Mouse (Mus musculus): Measurements from ENCODE around the gene Ppwd1.
"Not testable (repeated sequence)": the region's sequence is repeated elsewhere in the genome, so short reads cannot be mapped to it uniquely, and the experiment has no call there.

Ppwd1 gene

DNA sequence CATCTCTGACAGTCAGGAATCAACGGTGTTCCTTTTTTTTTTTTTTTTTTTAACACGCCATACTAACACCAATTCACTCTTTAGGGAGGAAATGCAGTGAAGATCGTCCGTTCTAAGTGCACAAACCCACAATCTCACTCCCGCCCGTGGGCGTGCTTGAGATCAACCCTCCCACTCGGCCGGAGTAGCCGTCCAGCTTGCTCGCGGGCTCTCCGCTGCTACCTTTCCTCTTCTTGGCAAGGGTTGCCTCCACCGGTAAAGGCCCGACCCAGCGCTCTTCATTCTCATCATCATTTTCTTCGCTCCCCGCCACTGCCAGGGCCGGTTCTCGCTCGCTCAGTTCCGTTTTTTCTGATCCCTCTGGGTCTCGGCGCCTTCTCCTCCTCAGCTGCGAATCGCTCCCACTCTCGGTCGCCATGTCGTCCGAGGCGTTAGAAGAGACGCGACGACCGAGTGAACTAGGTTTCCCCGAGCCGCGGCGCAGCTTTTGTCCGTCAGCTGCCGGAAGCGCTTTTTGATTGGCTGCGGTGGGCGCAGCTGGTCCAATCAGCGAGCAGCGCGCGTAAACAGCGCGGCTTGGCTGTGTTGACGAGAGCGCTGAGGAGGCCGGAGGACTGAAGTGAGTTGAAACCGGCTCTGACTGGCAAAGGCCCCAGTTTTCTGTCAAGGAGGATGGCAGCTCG, at the start of gene Ppwd1, which contains the start of gene Cenpk:
TSS of gene Ppwd1 (minus strand) at position 460 of the 683 bp plus-strand sequence.
TSS of gene Cenpk (plus strand) at position 228 of the 683 bp plus-strand sequence.
- DNase-seq = peak; percentile 96

DNA sequence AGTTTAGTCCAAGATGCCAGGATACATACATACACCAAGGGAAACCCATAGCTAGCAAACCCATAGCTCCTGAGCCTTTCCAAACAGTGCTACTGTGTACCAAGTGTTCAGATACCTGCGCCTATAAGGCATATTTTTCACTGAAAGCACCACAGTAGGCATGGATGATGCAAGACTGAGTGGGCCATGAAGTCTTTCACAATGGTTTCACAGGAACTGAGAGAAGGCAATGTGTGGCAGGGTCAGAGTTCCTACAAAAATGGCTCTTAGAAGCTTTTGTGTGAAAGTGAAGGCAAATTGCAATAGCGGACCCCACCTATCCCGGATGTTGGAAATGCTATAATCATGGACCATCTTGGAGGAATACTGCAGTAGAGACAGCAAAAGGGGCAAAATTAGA, 30.4 kb upstream of the Ppwd1 start:
- no peak for DNase-seq

DNA sequence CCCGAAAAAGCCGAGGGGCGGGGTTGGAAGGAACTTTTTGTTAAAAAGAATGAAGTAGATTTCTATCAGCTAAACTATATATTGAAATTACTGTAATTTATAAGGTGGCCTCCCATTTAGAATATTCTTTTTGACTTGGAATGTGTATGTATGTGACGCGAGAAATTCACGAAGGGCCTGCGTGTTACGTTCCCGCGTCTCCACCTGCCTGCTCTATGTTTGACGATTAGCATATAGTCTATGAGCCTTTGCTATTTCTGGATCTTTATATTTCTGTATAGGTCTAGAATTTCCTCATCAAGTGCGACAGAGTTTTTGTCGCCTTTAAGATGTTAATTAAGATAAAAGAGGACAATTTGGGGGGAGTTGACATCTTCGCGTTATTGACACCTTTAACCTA, 538 bp upstream of the Ppwd1 start:
- no peak for DNase-seq

DNA sequence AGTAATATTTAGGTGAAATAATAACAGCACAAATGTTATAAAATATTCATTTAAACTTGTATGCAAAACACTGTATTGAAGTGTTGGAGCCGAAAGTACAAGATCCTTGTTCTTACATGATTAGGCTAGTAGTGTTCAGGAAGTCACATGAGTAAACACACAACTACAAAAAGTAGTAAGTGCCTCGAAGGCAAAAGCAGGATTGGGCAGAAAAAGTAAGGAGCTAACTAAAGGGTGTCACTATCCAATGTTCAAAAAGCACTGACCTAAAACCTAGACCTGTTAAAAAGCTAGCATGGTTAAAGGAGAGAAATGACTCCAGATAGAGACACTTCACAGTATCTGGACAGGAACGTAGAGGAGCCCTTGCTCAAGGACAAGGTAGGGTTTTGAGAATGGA, 1.2 kb downstream of the Ppwd1 start:
- DNase-seq = no peak

DNA sequence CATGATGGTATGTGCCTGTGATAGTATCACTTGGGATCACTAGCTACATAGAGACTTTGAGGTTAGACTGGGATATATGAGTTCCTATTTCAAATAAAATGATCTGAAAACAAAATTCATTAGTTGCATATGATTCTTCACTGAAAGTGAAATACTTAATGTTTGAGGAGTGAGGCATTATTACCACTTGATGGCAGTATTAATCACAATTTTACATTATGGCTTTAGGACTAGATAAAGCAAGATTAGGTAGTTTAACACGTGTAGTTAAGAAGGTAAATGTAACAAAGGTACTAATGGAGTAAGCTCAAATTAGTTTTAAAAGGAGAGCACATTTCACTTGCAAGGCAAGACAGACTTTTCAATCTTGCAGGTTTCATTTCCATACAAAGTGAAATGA, 24.3 kb downstream of the Ppwd1 start:
- DNase-seq = no peak

DNA sequence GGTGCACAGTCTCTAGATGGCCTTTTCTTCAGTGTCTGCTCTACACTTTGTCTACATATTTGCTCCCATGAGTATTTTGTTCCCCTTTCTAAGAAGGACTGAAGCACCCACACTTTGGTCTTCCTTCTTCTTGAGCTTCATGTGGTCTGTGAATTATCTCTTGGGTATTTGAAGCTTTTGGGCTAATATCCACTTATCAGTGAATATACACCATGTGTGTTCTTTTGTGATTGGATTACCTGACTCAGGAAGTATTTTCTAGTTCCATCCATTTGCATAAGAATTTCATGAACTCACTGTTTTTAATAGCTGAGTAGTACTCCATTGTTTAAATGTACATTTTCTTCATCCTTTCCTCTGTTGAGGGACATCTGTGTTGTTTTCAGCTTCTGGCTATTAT, 32.8 kb downstream of the Ppwd1 start:
- not testable (repeated sequence) for DNase-seq

DNA sequence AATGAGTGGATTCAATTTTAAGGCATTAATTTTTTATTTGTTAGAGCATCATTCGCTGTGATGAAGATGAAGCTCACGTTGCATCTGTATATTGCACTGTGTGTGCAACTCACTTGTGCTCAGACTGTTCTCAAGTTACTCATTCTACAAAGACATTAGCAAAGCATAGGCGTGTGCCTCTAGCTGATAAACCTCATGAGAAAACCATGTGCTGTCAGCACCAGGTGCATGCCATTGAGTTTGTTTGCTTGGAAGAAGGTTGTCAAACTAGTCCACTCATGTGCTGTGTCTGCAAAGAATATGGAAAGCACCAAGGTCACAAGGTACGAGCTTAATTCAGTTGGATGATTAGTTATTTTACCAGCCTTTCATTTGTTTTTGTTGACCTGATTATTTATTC, 41.3 kb downstream of the Ppwd1 start:
- no peak for DNase-seq

DNA sequence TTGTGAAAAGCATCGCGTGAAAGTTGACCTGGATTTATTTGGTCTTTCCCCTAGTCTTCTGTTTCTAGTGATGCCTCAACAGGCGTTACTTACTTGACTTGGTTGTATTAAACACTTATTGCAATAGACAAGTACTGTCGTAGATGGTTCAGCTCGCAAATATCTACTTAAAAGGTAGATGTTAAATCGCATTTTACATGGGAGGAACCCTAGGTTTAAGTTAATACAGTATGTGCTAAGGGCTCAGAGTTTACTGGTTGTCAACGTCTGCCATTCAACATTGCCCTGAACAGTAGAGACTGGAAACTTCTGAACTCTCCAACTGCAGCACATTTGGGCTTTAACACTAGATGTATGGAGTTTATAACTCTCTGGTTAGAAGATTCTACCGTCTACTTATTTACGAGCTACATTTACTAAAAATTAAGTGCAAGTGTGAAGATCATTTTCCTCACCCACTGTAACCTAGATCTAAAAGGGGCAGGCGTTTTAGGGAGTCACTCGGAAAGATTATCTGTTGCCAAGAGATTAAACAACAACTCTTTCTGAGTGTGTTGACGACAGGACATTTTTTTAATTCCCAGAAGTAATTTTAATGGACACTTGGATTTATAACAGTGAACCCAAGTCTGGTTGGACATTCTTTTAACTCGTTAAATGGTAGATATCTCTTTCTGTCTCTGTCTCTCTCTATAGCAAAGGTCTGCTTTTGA, 49.3 kb downstream of the Ppwd1 start:
- no peak for DNase-seq

DNA sequence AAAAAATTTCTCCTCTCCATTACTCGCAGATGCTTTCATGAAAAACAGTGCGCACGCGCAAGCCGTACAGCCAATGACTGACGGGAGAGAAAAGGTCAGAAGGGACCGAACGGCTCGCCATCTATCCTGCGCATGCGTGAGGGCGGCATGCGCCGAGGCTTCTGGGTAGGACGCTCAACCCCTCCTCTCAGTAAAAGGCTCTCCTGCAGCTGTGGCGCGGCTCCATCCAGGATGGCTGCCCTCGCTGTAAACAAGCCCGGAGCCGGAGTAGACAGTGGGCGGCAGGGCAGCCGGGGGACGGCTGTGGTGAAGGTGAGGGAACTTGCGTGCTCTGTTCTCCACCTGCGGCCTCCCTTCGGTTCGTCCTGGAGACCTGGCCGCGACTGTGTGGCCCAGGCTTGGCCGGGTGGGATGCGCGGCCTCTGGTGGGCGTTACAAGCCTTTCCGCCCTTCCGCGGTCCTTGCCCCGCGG, 50.0 kb downstream of the Ppwd1 start, which contains the start of gene Trim23:
TSS of gene Trim23 (plus strand) at position 148 of the 472 bp plus-strand sequence.
- peak; percentile 98 for DNase-seq

DNA sequence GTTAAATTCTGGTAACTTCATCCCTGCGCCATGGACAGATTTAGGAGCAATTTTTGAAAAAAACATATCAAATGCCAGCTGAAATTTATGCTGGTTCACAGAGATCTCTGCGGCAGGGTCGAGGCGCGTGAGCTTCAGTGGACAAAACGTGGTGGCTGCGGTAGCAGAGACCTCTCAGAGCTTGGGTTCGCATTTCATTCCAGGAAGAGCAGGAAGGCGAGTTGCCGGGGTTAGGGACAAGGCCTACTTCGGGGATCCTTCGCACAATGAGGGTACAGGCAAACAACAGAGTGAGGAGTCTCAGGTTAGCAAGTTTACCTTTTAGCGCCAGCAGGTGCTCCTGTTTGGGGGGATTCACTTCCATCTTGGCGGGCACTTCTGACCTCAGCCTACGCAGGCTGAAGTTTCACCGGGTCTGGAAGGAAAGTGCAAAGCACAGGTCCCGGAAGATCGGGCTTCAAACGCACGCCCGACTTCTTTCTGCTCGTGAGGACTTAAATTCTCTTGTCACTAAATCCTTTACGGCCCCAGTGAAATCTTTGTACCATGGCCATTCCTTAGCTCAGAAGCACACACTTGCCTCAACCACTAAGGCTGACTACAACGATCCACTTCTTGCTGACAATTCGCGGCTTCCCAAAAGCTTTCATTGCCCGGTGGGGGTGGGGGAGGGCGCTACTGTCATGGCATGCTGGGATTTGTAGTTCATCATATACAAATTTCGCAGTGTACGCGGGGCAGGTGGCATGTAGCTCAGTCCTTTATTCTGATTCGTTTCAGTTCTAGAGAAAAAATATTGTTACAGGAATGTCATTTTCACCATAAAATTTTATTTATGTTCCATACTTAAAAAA, 50.6 kb downstream of the Ppwd1 start, which contains the start of gene Trappc13:
TSS of gene Trappc13 (minus strand) at position 674 of the 854 bp plus-strand sequence.
- DNase-seq = no peak

DNA sequence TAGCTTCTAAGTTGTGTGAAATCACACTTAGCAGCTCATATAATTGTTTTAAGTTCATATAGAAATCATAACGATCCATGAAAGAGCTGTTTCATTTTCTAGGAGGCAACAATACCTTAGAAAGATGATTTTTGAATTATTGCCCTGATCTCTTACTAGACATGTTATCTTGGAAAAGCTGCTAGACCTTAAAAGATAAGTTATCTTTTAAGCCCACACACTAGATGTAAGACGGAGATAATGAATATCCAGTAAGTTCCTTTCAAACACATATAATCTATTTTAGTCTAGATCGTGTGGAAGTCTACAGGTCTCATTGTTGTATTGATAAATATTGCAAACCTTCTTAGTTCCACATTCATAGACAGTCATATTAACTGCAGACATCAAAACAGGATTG, 51.8 kb downstream of the Ppwd1 start:
- no peak for DNase-seq

DNA sequence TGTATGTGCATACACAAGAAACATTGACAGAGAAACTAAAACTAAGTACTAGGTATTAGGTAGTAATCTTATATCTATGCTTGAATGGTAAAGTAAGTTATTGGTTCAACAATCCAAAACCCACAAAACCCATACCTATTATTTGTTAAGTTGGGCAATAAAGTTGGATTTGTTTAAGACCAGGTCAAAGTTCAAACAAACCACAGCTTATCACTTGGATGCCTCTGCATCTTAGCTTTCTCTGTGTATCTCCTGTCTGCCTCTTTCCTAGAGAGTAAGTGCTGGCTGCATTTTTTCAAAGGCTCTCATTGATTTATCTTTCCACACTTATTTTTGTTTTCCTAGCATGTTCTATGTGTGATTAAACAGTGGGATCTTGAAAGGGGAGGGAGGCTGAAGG, 56.1 kb downstream of the Ppwd1 start:
- no peak for DNase-seq

DNA sequence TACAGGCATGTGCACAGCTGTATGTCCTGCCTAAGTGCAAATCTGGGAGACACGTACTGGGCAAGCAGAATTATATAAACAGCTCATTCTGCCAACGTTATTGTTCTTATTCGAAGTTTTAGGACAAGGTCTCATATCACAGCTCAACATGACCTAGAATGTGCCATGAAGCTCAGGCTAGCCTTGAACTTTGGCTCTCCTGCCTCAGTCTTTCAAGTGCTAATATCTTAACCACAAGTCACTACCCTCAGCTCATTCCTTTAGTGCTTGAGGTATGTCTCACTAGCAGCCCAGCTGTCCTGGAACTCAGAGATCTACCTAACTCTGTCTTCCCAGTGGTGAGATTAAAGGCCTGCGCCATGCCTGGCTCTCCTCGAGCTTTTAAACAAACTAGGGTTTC, 56.9 kb downstream of the Ppwd1 start:
- DNase-seq = no peak

DNA sequence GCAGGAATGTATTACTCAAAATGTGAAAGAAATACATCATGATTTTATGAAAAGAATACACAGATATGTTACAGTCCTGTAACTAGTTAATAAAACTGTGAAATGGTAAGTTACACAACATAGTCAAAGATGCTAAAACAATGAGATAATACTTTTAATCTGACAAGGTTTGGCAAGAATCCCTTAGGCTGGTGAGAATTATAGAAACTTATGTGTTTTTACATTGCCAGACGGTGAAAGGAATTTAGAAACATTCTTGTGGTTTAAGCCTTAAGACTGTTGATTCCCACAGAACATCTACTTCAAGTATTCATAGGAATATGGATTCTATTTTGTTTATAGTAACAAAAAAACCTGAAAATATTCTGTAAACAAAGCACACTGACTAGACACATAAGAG, 73.0 kb downstream of the Ppwd1 start:
- no peak for DNase-seq

Data from kidney, adult 9 months (tissue).